Mouse (Mus musculus): ENCODE data around the gene Rbm43. TPM values are rescaled to one million over a fixed set of nuclear protein-coding genes. Genes with fewer than 3 reads are reported as not detected.
"Not testable (repeated sequence)": the region's sequence is repeated elsewhere in the genome, so short reads cannot be mapped to it uniquely, and the experiment has no call there.

The Rbm43 gene
- polyA plus RNA-seq, 1 experiment: not detected

DNA sequence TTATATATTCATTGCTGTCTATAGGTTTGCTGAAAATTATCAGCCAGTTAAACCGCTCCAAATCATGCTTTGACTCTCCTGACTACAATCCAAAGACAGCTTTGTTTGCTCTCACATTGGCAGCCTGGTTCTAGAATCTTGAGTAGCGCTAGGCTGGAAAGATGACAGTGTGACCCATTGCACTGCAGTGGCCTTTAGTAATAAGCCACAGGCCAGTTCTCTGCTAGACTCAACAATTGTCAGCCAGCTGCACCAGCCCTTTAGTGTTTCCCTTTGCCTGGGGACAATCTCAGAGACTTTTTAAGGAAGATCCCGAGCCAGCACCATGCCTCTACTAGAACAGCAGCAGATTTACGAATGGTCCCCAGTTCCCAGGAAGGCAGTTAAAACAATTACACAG, 44.0 kb downstream of the Rbm43 start:
- 90% methylated on average over 4 of the region's 4 CpGs for WGBS
- TF ChIP-seq POLR2A (IDR thresholded peaks at IDR 0.05; ENCODE audit: insufficient read depth, low read depth, low read length) (no peak), CTCF (IDR thresholded peaks at IDR 0.05; ENCODE audit: insufficient read depth, low read depth, low read length) (no peak)
- no peak overlapping the region for H3K27ac ChIP-seq (ENCODE audit: insufficient read depth, low read depth, low read length)
- H3K4me3 ChIP-seq (ENCODE audit: insufficient read depth, low read depth, low read length): no peak overlapping the region
- no peaks in the 10 kb centered on the region for H3K4me1 ChIP-seq (ENCODE audit: control insufficient read depth, insufficient read depth, low read length)

DNA sequence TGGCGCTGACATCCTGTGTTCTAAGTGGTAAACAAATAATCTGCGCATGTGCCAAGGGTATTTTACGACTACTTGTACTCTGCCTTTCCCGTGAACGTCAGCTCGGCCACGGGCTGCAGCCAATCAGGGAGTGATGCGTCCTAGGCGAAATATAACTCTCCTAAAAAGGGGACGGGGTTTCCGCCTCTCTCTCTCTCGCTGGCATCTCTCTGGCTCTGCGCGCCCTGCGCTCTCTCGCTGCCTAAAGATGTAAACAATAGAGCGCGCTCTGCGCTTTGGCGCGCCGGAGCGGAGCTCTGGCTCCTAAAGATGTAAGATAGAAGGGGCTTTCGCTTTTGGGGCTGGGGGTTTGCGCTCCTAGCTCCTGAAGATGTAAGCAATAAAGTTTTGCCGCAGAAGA, 44.8 kb downstream of the Rbm43 start:
- WGBS: over 99% methylated on average over 17 of the region's 26 CpGs
- H3K4me3 ChIP-seq (ENCODE audit: insufficient read depth, low read depth, low read length); H3K4me1 ChIP-seq (ENCODE audit: control insufficient read depth, insufficient read depth, low read length); H3K27ac ChIP-seq (ENCODE audit: insufficient read depth, low read depth, low read length): not testable (repeated sequence)

DNA sequence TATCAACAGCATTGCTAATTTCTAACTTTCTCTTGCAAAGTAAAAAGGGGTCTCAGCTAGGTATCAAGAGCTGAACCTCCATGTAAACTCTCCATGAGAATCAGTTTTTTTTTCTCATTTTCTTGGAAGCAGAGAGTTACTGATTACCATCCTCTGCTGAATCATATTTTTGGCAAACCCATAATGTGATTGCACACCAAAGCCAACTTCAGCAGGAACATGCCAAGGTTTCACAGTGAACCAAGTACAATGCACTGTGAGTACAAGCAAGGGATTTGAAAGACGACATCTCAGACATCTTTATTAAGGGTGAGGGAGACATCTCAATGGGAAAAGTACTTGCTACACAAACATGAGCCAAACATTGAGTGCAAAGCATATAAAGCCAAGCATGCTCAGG, 54.8 kb downstream of the Rbm43 start:
- Histone ChIP-seq H3K27ac (ENCODE audit: insufficient read depth, low read depth, low read length) (no peak overlapping the region), H3K4me1 (ENCODE audit: control insufficient read depth, insufficient read depth, low read length) (no peaks in the 10 kb centered on the region), H3K4me3 (ENCODE audit: insufficient read depth, low read depth, low read length) (no peak overlapping the region)
- WGBS: 60% methylated on average over 1 of the region's 1 CpGs
- TF ChIP-seq POLR2A (IDR thresholded peaks at IDR 0.05; ENCODE audit: insufficient read depth, low read depth, low read length) (no peak), CTCF (IDR thresholded peaks at IDR 0.05; ENCODE audit: insufficient read depth, low read depth, low read length) (no peak)

Other genes starting within 250 kb of the Rbm43 start
- gene Nmi, start 38.3 kb upstream of the Rbm43 start, polyA plus RNA-seq (2012; ENCODE audit: insufficient read depth, insufficient read length, low replicate concordance, missing spikeins): not detected in 2 replicates
- not detected in 2 replicates for gene Tnfaip6, start 102.8 kb upstream of the Rbm43 start, polyA plus RNA-seq (2012; ENCODE audit: insufficient read depth, insufficient read length, low replicate concordance, missing spikeins)
- 278 TPM in 1 of 2 replicates, not detected in the other for gene Rif1, start 137.7 kb upstream of the Rbm43 start, polyA plus RNA-seq (2012; ENCODE audit: insufficient read depth, insufficient read length, low replicate concordance, missing spikeins)

All from olfactory bulb, adult 2 months (tissue).